Mouse (Mus musculus) heart, postnatal 25 days (tissue): ENCODE data around the gene Fbxl15. TPM values are rescaled to one million over a fixed set of nuclear protein-coding genes. Genes with fewer than 3 reads are reported as not detected.

Experiments used
- DNase-seq: peaks from one replicate; pipeline ENCODE4 v3.0.0; 2022; ENCODE audit warnings: low spot score
- intact Hi-C: fragments of 180-260 bp; cut with DNase I; formaldehyde crosslinking; loops from one replicate; pipeline ENCODE4 v1.15.1; 2025
- total RNA-seq, 2 experiments: library from RNA; stranded (reverse); gene quantifications; 2 replicates each; pipeline ENCODE4 v1.2.3; 2021

Fbxl15 gene
- 1 to 10 TPM; 5.2 to 6.0 TPM for total RNA-seq

DNA sequence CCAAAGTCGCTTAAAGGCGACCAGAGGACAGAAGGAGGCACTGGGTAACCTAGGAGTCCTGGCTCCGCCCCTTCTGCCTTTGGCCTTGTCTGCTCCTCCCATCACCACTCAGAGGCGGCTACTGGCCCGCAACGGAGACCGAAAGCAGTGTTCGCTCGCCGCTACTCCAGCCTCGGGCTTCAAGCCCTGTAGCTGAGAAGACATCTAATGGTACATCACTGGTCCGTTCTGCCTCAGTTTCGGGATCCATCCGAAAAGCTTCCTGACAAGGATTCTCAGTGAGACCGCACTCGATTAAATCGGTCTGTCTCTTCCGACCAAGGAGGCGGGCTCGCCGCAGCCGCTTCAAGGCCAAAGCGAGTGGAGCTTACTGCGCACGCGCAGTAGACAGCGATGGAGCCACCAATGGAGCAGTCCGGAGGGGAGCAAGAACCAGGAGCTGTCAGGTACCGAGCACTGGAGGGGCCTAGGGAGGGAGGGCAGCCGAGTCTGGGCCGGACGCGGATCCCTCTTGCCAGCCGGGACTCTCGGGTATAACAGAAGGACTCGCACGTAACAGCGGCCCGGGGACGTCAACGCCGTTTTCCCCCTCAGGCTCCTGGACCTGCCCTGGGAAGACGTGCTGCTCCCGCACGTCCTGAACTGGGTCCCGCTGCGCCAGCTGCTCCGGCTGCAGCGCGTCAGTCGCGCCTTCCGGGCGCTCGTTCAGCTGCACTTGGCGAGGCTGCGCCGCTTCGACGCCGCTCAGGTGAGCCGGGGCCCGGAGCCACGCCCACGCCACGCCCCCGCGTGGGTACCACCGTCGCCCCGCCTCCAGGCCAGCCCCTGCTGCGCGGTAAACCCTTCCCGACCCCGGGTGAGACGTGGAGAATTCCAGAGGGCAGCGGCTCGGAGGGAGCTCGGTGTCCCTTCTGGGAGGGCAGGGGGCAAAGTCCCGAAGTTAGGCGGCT is at the start of gene Fbxl15:
Fbxl15 (plus strand) TSS at position 104 of the 950 bp plus-strand sequence.
- peak; percentile 91 for DNase-seq
- intact Hi-C loops, result no loop called here

DNA sequence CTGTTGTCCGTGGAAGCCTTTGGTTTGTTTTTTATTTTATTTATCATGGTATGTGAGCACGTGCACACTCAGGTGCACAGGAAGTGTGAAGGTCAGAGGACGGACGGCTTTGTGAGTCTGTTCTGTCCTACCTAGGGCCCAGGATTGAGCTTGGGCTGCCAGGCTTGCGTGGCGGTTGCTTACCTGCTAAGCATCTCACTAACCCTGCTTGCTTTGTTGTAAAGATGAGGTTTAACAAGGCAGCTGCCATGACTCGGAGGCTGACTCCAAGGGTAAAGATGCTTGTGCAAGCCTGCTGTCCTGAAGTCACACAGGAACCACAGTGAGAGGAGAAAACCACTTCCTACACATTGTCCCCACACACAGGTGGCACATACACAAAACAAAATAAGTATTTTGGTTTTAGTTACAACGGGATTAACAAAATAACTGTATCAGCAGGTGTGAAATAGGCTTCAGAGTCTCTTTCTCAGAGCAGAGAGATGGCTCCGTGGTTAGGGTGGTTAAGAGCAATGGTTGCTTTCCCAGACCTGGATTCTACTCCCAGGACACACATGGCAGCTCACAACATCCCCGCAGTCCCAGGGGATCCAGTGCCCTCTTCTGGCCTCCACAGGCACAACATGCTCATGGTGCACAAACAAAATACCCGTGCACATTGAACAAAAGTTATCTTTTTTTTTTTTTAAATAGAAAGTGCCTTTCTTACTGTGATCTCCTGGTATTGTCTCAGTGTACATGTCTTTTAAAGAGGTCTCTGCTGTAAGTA is 45.7 kb upstream of the Fbxl15 start:
- no peak for DNase-seq
- intact Hi-C loops, result no loop called here

DNA sequence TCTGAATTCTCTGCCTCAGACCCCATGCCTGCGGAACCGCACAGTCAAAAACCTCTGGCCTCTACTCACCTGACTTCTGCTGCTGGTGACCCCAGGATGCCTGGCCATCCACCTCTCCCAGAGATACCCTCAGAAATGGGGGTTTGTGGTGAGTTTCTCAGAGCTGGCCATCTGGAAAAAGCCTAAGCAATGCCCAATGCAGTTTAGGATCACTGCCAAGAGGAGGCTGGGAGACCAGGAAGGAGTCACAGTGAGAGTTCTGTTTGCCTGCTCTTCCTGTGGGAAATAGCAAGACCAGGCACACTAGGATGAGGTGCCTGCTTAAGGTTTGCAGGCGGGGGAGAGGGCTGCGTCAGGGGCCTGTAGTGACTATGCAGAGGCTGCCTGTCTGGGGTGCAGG is 43.3 kb upstream of the Fbxl15 start:
- no peak for DNase-seq
- intact Hi-C loops, result no loop called here

DNA sequence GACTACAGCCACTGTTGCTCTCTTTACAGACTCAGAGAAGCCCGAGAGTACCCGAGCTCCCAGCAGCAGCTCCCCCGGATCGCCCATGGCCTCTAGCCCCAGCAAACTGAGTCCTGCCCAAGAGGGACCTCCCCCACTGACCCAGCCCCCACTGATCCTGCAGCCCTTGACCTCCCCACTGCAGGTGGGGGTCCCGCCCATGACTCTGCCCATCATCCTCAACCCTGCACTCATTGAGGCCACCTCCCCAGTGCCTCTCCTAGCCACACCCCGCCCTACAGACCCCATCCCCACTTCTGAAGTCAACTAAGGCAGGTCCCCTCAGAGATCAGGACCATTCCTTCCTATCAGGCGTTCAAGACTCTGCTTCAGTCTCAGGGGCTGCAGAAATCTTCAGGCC is 42.4 kb upstream of the Fbxl15 start:
- intact Hi-C loops, result no loop called here
- no peak for DNase-seq

DNA sequence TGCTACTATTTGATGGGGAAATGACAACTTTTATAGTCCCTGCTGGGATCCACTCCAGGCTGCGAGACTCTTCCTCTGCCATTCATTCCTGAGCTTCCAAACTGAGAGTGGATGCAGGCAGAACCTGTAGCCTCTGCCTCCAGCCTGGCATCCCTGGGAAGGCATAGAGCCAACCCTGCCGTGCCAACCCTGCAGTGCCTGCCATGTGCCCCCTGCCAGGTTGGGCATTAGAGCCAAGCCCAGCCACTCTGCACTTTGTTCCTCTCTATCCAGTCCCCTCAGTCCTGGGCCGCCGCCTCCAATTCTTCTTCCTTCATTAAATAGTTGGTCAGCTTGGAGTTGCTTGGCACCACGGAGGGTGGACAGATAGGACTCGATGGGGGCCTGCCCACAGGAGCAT is 41.9 kb upstream of the Fbxl15 start:
- intact Hi-C loops, result no loop called here
- no peak for DNase-seq

DNA sequence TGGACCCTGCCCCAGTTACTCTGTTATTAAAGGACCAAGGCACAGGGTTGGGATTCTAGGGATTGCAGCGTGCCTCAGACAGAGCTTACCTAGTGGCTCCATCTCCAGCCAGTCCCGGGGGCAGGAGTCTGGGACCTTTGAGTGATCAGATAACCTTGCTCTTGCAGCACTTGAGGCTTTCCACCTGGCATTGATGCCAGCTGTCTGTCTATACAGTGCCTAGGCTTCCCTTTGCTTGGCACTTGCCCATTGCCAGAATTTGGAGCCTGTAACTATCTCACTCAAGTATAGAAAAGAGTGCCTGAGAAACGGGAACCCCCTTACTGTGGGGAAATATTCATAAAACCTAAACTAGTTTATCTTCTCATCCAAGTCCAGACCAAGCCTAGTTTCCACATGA is 41.1 kb upstream of the Fbxl15 start:
- DNase-seq, result no peak
- intact Hi-C loops, result no loop called here

DNA sequence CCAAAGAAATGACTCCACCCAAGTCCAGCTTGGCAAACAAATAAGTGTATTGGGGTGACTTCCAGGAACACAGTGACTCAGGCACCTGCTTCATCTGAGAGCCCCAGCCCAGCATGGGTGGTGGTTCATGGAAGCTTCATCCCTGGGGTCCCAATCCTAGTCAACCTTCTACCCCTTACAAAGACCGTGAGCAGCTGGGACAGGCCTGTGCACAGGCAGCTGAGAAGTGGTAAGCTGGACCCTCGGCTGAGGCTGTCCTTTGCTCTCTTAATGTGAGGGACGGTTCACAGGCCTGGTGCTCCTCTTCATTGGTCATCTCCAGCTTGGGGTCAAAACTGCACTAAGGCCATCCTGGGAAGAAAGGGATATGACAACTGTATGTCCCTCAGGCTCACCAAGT is 40.4 kb upstream of the Fbxl15 start:
- DNase-seq, result no peak
- intact Hi-C loops, result no loop called here

DNA sequence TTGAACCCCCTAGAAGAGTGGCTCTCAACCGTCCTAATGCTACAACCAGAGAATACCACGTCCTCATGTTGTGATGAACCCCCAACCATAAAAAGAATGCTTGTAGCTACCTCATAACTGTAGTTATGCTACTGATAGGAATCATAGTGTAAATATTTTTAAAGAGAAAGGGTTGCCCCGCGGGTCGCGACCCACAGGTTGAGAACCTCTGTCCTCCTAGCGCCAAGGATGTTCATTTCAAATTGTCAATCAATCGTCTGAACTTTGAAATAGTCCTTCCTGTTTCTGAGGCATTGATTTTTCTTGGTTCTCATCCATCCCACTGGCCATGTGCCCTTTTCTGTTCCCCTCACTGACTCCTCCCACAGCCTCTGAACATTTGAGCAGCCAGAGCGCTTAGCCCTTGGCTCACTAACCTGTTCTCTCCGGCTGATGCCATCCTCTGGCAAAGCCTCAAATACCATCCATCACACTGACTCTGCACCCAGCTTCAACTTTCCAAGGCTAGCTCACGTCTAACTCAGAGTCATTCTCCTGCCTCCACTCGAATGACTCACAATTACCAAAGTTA is 37.4 kb upstream of the Fbxl15 start:
- DNase-seq, result no peak
- intact Hi-C loops, result no loop called here

DNA sequence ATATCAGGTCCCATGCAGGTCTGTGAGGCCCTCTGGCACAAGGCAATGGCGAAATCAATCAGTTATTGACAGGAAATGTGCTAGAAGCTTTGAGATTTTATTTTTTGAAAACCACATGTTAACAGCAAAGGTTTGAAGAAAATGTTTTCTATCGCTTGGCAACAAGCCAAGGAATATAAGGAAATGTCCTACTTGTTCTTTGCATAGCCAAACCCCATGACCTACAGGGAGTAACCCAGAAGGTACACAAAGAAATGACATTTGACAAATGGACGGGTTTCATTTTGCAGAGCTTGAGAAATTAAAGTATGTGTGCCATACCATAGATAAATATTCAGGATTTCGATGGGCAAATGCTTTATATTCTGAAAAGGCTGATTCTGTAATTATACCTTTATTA is 31.0 kb upstream of the Fbxl15 start:
- no peak for DNase-seq
- intact Hi-C loops, result no loop called here

DNA sequence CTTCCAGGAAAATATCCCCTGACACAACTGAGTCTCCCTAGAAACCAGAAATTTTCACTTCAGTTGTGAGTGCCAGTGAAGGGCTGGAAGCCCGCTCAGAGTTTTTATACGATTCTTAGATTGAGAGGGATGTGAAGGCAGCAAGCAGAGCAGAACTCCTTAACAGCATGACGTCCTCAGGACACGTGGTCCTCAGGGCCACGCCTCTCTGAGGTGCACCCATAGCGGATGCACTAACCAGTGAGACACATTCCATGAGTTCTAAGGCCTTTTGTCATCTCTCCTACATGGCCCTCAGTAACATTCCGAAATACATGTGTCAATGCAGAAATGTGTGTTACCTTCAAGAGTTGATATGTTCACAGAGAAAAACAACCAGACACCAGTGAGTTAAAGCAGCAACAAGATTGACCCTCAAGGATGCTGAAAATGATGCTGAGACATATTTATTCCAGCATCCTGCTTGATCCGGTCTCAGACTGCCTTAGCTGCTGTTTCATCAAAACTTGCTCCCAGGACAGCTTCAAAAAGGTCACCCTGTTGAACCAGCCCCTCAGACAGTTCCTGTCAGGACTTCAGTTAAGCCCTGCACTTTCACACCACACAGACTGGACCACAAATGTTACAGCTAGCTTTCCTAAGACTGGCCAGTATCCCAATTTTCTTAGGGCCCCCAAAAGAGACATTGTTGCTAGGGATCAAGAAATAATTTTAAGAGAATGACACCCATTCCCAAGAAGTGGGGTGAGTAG is 27.5 kb upstream of the Fbxl15 start:
- DNase-seq, result no peak
- intact Hi-C loops, result loop anchor here (5.0 kb wide), 1 partner anchor 37 kb away; the partner anchor contains the start of gene Cuedc2

DNA sequence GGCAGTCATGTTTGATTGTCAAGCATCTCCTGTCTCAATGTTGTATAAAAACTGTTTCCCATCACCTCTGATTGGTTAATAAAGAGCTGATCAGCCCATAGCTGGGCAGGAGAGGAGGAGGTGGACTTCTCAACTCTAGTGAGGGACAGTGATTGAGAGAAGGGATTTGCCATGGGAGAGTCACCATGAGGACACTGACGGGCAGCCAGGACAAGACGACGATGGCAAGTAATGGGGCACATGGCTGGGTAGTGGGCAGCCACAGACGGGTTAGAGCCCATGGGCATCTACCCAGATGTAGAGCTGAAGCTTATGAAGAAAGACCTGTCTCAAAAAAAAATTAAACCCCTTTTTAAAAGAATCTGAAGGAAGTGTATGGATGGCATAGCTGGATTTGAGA is 25.4 kb upstream of the Fbxl15 start:
- no peak for DNase-seq
- intact Hi-C loops, result loop anchor here (5.0 kb wide), 1 partner anchor 35 kb away; the partner anchor contains the start of gene Cuedc2

DNA sequence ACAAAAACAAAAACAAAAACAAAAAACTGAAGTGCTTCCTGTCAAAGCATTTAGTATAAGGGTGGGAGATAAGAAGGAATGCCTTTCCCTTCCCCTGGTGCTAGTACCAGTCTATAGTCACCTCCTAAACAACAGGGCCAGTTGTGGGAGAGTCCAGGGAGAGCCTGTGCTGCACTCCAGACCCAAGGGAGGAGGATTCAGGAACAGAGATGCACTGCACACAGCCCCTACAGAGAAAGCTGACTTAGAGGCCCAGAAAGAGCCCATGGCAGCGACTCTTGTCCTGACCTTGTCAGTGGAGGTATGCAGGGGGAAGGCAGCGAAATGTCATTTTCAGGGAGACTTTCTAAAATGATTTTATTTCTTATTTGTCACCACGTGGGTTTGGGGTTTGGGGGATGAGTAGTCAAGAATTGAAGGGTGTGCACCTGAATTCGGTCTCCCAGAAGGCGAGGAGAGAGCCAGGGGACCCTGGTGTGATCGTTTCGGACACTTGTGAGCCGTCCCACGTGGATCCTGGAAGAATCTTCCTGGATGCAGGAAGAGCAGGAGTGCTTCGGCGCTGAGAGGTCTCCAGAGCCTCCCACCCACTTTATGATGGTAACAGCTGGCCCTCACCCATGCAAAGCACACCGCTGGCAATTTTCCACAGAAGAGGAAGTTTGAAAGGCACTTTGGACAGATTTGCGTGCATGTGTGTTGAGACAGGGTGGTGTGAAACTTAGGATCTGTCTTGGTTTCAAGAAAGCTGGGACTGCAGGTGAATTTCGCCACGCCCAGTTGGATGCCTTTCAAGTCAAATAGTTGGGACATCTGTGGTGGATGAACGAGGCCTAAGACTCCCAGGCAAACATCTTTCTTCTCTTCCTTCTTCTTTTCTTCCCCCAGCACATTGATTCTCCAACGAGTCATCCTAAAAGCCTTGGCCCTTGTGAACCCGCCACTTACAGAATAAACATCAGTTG is 24.5 kb upstream of the Fbxl15 start:
- no peak for DNase-seq
- intact Hi-C loops, result loop anchor here (5.0 kb wide), 1 partner anchor 34 kb away; the partner anchor contains the start of gene Cuedc2

DNA sequence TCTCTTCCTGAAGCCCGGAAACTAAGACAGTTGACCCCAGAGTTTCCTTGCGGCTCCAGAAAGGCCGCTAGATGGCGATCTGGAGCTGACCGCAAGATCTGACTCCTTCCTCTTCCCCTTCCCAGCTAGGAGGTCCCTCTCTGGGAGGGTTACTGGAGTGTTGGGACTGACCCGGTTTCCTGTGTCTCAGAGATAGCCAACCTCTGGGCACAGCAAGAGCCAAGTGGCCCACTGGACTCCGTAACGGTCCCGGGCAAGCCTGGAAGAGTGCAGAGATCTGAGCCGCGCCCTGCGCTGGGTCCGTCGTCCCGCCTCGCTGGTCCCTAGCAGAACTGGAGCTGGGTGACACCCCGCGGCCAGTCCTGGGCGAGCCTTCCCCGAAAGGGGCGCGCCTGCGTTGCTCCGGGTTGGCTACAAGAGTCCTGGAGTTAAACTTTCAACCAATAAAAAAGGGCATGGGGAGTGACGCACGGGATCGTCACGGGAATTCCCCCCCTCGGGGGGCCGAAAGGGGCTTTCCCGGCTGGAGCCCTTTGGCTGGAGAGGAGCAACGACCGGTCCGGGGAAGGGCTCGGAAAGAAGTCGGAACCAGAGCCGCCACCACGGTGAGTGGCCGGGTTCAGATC is 23.7 kb upstream of the Fbxl15 start, which contains the start of gene Nfkb2:
Nfkb2 (plus strand) TSS at position 105 of the 626 bp plus-strand sequence.
- intact Hi-C loops, result loop anchor here (5.0 kb wide), 1 partner anchor 33 kb away; the partner anchor contains the start of gene Cuedc2
- DNase-seq, result peak; percentile 97

DNA sequence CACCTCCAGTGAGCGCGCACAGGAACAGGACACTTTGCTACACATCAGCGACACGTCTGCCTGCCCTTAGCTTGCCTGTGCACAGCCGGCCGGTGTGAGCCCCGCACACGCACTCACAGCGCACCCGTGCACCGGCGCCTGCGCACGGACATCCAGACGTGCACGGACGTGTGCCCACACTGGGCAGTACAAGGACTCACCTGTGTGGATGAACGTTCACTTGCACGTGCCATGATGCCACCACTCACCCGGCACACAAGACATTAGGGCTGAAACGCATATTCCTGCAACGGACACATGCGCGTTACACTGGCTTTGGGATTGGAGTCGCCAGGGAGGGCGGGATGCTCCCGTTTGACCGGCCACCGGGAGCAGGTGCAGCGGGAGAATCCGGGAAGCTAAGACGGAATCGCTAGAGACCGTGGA is 23.1 kb upstream of the Fbxl15 start:
- no peak for DNase-seq
- intact Hi-C loops, result loop anchor here (5.0 kb wide), 1 partner anchor 32 kb away; the partner anchor contains the start of gene Cuedc2

DNA sequence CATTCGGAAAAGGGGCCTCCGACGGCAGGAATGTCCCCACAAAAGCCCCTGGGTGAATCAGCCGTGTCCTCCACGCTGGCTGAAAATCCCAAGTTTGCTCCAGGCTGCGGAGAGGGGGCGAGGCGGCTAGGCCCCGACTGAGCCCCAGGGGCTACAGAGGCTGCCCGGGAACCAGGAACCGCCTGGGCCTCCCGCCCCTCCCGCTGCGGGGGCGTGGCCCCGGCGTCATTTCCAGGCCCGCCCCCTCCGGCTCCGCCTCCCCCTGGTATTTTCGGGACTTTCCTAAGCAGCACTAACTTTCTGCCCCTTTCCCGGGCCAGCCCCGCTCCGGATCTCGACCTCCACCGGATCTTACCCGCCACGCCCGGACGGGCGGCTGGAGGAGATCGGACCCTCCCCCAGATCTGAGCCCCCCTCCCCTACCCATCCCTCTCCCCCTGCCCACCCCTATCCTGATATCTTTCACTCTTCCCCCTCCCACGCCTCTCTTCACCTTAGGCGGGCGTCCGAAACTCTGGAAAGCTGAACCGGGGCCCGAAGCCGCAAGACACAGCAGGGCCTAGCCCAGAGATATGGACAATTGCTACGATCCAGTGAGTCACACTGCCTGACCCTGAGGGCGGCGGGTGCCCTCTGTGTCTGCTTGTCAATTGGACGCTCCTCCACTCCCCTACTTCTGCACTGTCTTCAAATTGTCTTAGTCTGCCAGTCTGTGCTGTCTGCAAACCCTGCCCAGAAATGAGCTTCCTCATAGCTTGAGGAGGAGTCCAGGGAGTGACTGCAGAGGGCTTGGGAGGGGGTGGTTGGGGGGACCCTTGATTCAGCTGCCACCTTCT is 22.3 kb upstream of the Fbxl15 start:
- peak; percentile 79 for DNase-seq
- intact Hi-C loops, result no loop called here

DNA sequence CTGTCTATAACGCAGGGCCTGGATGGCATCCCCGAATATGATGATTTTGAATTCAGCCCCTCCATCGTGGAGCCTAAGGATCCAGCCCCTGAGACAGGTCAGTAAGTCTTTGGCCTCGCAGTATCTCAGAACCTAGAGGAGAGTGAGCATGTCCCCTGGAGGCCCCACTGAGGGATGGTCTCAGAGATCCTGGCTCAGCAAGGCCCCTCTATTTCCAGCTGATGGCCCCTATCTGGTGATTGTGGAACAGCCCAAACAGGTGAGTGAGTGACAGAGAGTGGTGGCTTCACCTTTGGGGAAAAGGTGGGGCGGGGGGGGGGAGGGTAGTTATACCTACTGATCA is 21.7 kb upstream of the Fbxl15 start:
- no peak for DNase-seq
- intact Hi-C loops, result no loop called here

DNA sequence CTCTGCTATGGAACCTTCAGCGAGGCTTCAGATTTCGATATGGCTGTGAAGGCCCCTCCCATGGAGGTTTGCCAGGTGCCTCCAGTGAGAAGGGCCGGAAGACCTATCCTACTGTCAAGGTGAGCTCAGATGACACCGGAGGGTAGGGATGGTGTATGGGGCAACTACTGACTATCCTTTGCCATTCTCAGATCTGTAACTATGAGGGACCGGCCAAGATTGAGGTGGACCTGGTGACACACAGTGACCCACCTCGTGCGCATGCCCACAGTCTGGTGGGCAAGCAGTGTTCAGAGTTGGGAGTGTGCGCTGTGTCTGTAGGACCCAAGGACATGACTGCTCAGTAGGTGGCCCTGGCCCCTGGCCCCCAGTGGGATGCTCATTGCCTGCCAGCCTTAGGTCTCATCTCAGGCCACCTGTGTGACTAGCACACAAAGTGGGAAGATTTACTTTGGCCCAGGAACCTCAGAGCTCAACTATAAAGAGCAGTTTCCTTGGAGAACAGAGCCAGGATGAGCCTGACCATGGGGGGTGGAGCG is 21.2 kb upstream of the Fbxl15 start:
- intact Hi-C loops, result no loop called here
- no peak for DNase-seq
